Mouse (Mus musculus) layer of hippocampus, adult 2 months (tissue): ENCODE data around the gene Vars. TPM values are rescaled to one million over a fixed set of nuclear protein-coding genes. Genes with fewer than 3 reads are reported as not detected.
A peak's percentile ranks its signal among the peaks of the same experiment; 100 is the strongest.
"Not testable (repeated sequence)": the region's sequence is repeated elsewhere in the genome, so short reads cannot be mapped to it uniquely, and the experiment has no call there.

Experiments
- DNase-seq, 2 experiments: peaks; one replicate each; pipeline ENCODE4 v3.0.0; 2022; ENCODE audit warnings: low spot score in 2 of 2
- H3K27ac ChIP-seq: fragments of 200-600 bp; 2 replicates; pipeline ENCODE4 v1.8.1; 2022
- H3K4me3 ChIP-seq: fragments of 200-600 bp; 2 replicates; pipeline ENCODE4 v1.8.1; 2022; ENCODE audit warnings: mild to moderate bottlenecking
- CTCF ChIP-seq: fragments of 200-600 bp; conservative IDR thresholded peaks from 2 replicates; pipeline ENCODE4 v1.8.1; 2022; ENCODE audit warnings: antibody characterized with exemption, mild to moderate bottlenecking, moderate library complexity
- long read RNA-seq, 2 experiments: library from polyadenylated mRNA; stranded (forward); transcript quantifications; one replicate each; pipeline ENCODE4 v2.0.0; 2021; ENCODE audit warnings: borderline mapping rate in 2 of 2
- total RNA-seq, 2 experiments: library from RNA; stranded (reverse); gene quantifications; 2 replicates each; pipeline ENCODE4 v1.2.3; 2021

Gene Vars
- total RNA-seq = 10 to 100 TPM; 48.2 to 55.1 TPM
- long read RNA-seq, experiment 1, full-length matches to known transcripts = 24 of 56 reads
- long read RNA-seq, experiment 1, partial matches to known transcripts = 17 of 56 reads
- long read RNA-seq, experiment 1, other reads (novel, unspliced or antisense) = 15 of 56 reads
- long read RNA-seq, experiment 2, full-length matches to known transcripts = 49 of 87 reads
- long read RNA-seq, experiment 2, partial matches to known transcripts = 20 of 87 reads
- long read RNA-seq, experiment 2, other reads (novel, unspliced or antisense) = 18 of 87 reads

GRCm38 (mm10) chr17:35000717-35001451 is at the start of gene Vars:
Gene Vars (plus strand): TSS chr17:35000987.
- TF ChIP-seq CTCF = no peak
- Histone ChIP-seq H3K4me3 (peak within 1 kb of the TSS; percentile 89), H3K27ac (peak within 1 kb of the TSS; percentile 100)
- peak; percentile 60 to 74 for DNase-seq

GRCm38 (mm10) chr17:34951636-34952377 is 49.0 kb upstream of the Vars start:
- DNase-seq = peak in 1 of 2 experiments; percentile 30
- no peak for TF ChIP-seq CTCF
- Histone ChIP-seq H3K27ac (peak overlapping the region; percentile 95), H3K4me3 (peak overlapping the region; percentile 83)

DNA sequence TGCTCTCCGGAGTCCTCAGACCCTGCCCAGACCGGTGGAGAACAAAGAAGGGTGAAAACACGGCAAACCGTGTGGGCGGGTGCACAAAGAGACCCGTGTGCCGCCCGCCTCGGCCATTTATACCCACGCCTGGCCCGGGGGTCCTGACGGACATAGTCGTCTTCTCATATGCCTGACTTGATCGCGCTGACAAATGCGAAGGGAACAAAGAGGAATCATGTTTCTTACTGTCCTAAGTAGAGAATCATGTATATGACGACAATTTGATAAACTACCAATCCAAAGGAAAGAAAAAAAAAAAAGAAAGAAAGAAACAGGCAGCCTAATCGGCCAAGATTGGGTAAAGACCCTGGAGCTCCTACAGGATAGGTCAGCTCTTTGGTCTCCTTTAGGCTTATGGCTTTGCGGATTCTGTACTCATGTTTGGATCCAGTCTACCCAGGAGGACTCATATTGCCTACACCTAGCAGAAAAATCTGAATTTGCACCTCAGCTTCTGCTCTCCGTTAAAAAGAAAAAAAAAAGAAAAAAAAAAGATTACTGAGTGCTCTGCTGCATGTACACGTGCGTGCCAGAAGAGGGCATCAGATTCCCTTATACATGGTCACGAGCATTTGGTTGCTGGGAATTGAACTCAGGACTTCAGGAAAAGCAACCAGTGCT is 48.3 kb upstream of the Vars start:
- DNase-seq = peak; percentile 60 to 76
- TF ChIP-seq CTCF = peak; percentile 90
- H3K4me3 ChIP-seq = peak overlapping the region; percentile 83
- H3K27ac ChIP-seq = peak overlapping the region; percentile 95

DNA sequence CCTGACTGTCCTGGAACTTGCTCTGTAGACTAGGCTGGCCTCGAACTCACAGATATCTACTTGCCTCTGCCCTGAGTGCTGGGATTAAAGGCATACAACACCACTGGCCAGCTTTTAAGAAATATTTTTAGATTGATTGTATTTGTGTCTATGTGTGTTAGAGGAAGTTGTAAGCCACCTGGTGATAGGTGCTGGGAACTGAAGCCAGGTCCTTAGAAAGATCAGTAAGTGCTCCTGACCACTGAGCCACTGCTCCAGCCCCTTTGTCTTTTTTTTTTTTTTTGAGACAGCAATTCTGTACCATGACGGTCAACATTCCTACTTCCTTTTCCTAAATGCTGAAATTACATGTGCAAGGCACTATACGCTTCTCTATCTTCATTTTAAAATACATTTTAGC is 47.5 kb upstream of the Vars start:
- no peak overlapping the region for H3K4me3 ChIP-seq
- DNase-seq = no peak
- TF ChIP-seq CTCF = no peak
- no peak overlapping the region for H3K27ac ChIP-seq

DNA sequence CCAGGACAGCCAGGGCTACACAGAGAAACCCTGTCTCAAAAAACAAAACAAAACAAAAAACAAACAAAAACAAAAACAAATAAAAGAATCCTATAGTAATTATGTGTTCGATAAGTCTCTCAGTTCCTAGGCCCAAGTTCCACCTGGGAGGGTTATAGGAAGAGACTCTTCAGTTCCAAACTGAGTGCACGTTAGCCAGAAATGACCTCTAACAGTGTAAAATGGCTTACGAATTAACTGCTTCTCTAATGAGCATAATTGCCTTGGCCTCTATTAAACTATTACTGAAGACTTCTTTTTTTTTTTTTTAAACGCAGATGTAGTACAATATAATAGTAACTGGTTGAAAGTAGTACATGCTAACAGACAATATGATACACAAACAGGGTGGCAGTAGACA is 46.9 kb upstream of the Vars start:
- DNase-seq = no peak
- Histone ChIP-seq H3K4me3 (no peak overlapping the region), H3K27ac (no peak overlapping the region)
- TF ChIP-seq CTCF = no peak

- no peak for TF ChIP-seq CTCF
- Histone ChIP-seq H3K4me3 (no peak overlapping the region), H3K27ac (no peak overlapping the region)
- DNase-seq = no peak
Measured at GRCm38 (mm10) chr17:34954831-34955230, 46.0 kb upstream of the Vars start.

DNA sequence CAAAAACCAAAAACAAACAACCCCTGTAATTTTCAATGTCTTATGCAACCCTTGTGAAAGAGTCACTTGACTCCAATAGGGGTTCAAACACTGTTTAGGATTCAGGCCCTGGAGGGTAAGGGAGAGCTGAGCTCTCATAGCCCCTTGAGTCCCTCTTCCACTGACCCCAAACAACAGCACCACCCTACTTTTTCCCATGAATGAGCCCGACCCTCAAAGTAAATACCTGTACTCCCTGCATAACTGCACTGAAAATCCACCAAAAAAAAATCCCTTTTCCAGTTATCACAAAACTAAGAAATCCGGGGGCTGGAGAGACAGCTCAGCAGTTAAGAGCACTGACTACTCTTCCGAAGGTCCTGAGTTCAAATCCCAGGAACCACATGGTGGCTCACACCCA is 44.9 kb upstream of the Vars start:
- H3K27ac ChIP-seq = no peak overlapping the region
- no peak overlapping the region for H3K4me3 ChIP-seq
- no peak for DNase-seq

DNA sequence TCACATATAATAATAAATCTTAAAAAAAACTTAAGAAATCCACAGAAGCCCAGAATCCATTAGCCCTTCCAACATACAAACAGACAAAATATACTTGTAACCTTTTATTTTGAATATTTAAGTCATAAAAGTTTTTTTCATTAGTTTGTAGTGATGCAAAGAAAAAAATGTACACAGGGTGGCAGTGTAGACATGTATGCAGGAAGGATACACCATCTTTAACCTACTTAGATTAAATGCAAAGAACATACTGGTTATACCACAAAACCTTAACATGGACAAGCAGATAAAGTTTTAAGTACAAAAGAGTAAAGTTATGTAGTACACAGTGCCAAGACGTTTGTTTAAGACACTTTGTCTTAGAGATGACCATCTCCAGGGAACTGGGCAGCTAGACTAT is 44.4 kb upstream of the Vars start:
- peak; percentile 75 for TF ChIP-seq CTCF
- Histone ChIP-seq H3K27ac (no peak overlapping the region), H3K4me3 (no peak overlapping the region)
- no peak for DNase-seq

More for the DNA sequence above, 44.9 kb upstream of the Vars start:
- no peak for TF ChIP-seq CTCF

DNA sequence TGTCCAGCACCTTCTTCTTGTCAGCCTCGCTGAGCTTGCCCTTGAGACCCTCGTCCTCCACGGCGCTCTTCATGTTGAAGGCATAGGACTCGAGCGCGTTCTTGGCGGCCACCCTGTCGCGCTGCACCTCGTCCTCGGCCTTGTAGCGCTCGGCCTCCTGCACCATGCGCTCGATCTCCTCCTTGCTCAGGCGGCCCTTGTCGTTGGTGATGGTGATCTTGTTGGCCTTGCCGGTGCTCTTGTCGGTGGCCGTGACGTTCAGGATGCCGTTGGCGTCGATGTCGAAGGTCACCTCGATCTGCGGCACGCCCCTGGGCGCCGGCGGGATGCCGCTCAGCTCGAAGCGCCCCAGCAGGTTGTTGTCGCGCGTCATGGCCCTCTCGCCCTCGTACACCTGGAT is 43.5 kb upstream of the Vars start:
- H3K27ac ChIP-seq, DNase-seq, H3K4me3 ChIP-seq: not testable (repeated sequence)

DNA sequence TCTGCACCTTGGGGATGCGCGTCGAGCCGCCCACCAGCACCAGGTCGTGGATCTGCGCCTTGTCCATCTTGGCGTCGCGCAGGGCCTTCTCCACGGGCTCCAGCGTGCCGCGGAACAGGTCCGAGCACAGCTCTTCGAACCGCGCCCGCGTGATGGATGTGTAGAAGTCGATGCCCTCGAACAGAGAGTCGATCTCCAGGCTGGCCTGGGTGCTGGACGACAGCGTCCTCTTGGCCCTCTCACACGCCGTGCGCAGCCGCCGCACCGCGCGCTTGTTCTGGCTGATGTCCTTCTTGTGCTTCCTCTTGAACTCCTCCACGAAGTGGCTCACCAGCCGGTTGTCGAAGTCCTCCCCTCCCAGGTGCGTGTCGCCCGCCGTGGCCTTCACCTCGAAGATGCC is 42.8 kb upstream of the Vars start:
- H3K27ac ChIP-seq, H3K4me3 ChIP-seq, DNase-seq: not testable (repeated sequence)

DNA sequence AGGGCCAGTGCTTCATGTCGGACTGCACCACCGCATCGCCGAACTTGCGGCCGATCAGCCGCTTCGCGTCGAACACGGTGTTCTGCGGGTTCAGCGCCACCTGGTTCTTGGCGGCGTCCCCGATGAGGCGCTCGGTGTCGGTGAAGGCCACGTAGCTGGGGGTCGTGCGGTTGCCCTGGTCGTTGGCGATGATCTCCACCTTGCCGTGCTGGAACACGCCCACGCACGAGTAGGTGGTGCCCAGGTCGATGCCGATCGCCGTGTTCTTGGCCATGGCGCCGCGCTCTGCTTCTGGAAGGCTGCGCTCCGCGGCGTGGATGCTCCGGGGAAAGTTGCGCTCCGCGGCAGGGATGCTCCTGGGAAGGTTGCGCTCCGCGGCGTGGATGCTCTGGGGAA is 42.1 kb upstream of the Vars start:
- DNase-seq, H3K27ac ChIP-seq: not testable (repeated sequence)
- peak overlapping the region; percentile 66 for H3K4me3 ChIP-seq

GRCm38 (mm10) chr17:34959130-34959778 is 41.5 kb upstream of the Vars start, which contains the start of gene Hspa1b:
Gene Hspa1b (minus strand): TSS chr17:34959238.
- DNase-seq = peak; percentile 56 to 69
- Histone ChIP-seq H3K27ac (peak within 1 kb of the TSS; percentile 95), H3K4me3 (peak within 1 kb of the TSS; percentile 66)
